Mouse (Mus musculus): ENCODE measurements around the gene Bin2. TPM values are rescaled to one million over a fixed set of nuclear protein-coding genes. Genes with fewer than 3 reads are reported as not detected.

Bin2 gene
- polyA plus RNA-seq (2012; rRNA removed) = 14.9 and 19.2 TPM in 2 replicates

DNA sequence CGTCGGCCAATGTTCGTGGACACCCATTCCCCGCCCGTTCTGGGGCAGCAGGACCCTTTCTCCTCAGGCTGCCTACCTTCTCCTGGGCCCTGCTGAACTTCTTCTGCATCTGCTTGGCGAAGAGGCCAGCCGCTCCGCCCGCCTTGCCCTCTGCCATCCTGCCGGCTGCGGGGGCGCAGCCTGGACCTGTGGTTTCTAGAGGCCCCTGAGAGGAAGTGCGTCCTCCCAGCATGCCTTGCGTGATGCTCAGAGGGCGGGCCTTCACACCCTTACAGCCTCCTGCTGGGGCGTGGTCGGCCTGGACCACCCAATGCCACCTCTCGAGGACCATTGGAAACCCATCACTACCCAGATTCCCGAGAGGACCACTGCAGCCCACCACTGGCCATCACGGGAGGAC, at the start of gene Bin2:
Gene Bin2, minus strand, starts transcription at position 217 of the 400 bp plus-strand sequence.

DNA sequence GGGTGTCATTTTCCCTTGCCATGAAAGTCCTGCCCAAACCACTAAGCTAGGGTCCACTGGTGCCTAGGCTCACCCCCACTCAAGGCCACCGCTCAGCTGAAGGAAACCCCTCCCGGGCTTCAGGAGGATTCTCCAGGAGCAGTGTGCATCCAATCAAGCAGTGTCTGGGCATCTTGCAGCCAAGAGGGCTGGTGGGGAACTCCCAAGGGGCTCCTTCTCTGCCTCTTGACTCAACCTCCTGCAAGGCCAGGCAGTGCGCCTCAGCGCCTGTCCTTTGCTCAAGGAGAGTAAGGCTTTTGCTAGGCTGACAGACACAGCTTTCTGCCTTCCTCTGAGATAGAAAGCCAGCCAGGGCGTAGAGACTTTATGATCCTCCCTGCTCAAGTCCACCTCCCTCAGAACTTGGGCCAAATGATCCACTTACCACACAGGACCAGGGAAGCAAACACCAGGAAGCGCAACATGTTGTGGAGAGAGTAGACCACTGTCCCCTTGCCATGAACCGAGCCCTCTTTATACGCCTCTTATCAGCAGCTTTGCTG, 18.1 kb upstream of the Bin2 start, which contains the start of gene Cela1:
Gene Cela1, minus strand, starts transcription at position 492 of the 542 bp plus-strand sequence.

DNA sequence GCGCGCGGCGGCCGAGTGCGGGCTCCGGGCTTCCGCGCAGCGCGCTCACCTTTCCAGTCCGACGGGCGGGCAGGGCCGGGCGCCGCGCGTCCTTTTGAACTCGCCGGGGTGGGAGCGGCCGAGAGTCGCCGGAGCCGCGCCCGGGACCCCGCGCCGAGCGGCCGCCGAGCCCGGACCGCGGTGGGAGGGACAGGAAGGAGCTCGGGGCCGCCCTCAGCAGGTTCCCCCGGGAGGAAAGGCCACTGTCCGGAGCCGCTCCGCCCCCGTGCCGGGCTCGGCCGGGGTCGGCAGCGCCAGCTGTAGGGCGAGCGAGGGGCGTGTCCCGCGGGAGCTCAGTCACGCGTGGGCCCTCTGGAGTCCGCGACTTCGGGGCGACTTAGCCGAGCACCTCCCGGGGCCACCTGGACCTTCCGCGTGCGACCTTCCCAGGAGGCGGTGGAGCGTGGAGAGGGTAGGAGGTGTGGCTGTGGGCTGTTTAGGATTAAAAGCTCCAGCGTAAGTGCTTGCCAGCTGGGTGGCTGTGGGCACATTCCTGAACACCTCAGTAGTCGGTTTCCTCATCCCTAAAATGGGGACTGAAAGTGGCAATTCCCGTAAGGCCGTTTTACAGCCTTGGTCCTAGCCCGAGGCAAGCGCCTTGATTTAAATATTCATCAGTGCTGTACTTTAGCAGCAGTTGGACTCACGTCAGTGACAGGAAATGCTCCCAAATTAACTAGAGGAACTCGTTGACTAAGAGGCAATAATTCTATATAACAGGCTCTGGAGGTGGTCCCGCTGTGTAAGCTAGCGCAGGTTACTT, 32.5 kb downstream of the Bin2 start, which contains the start of gene Smagp:
Gene Smagp, minus strand, starts transcription at position 241 of the 802 bp plus-strand sequence.

DNA sequence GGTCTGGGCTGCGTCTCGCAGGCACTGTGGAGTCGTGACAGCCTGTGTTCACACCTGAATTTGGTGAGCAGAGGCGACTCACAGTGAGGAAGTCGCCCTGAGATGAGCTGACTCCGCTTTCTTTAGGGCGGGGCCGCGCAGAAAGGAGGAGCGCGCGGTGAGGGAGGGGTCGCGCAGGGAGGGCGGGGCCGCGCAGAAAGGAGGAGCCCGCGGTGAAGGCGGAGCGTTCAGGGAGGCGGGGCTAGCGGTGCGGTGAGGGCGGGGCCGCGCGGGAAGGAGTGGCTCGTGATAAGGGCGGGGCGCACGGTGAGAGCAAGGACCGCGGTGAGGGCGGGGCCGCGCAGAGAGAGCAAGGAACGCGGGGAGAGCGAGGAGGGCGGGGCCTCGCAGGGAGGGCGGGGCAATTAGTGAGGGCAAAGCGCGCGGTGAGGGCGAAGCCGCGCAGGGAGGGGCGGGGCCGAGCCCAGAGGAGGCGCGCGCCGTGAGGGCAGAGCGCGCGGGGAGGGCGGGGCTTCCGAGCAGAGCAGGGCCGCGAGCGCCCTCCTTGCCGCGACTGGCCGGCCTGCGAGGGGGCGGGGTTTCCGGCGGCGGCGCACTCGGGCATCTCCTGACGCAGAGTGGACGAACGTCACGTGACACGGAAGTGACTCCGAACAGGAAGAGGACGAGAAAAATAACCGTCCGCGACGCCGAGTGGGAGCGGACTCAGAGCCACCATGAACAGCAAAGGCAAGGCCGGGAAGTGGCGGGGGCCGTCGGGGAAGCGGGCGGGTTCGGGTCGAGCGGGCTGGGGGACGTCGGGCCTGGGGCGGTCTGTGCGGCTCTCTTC, 54.1 kb downstream of the Bin2 start, which contains the start of gene Dazap2:
Gene Dazap2, plus strand, starts transcription at position 354 of the 829 bp plus-strand sequence.

DNA sequence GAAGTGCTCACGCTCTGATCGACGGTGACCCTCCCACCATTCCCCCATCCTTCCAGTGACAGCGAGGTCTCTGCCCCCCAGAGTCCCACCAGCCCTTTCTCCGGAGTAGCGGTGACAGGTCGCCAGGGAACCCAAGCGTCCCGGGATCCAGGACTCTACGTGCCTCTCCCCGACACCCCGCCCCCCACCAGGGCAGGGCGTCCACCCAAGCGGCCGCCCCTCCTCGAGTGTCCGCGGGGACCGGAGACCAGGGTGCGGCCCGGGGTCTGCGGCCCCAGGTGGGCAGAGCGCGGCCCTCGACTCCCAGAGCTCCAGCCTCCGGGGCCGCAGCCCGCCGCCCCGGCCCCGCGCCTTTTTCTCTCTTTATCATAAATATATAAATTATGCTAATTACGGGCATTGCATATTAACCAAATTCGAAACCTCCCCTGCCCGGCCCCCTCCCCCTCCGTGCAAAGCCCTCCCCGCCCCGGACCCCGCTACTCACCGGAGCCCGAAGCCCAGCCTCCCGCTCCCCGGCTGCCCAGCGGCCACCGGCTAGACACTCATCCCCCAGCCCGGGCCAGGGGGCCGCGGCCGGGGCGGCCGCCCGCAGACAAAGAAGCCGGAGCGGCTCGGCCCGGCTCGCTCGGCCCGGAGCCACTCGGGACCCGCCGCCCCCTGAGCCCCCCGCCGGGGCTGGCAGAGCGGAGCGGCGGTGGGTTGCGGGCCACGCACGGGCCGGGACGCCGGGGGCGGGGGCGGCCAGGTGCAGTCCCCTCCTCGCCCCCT, 69.9 kb downstream of the Bin2 start, which contains the start of gene Pou6f1:
Gene Pou6f1, minus strand, starts transcription at position 709 of the 771 bp plus-strand sequence.

Other genes starting within 250 kb of the Bin2 start
- 0.02 TPM in 1 of 2 replicates, not detected in the other for gene Gm5475, start 247.4 kb downstream of the Bin2 start, polyA plus RNA-seq (2012; rRNA removed)
- gene Slc11a2, start 244.5 kb downstream of the Bin2 start, polyA plus RNA-seq (2012; rRNA removed) = 23.7 and 25.7 TPM in 2 replicates
- 36.6 and 45.0 TPM in 2 replicates for gene Letmd1, start 200.5 kb downstream of the Bin2 start, polyA plus RNA-seq (2012; rRNA removed)
- 0.97 and 1.1 TPM in 2 replicates for gene Csrnp2, start 174.1 kb downstream of the Bin2 start, polyA plus RNA-seq (2012; rRNA removed)
- 2.9 and 3.3 TPM in 2 replicates for gene Tfcp2, start 117.5 kb downstream of the Bin2 start, polyA plus RNA-seq (2012; rRNA removed)
- gene Pou6f1, start 69.6 kb downstream of the Bin2 start, polyA plus RNA-seq (2012; rRNA removed) = 1.00 and 1.2 TPM in 2 replicates
- 109 and 114 TPM in 2 replicates for gene Dazap2, start 54.2 kb downstream of the Bin2 start, polyA plus RNA-seq (2012; rRNA removed)
- 18.8 and 19.7 TPM in 2 replicates for gene Smagp, start 32.6 kb downstream of the Bin2 start, polyA plus RNA-seq (2012; rRNA removed)
- 48.2 and 67.5 TPM in 2 replicates for gene Cela1, start 18.4 kb upstream of the Bin2 start, polyA plus RNA-seq (2012; rRNA removed)
- 0.91 and 1.0 TPM in 2 replicates for gene Galnt6, start 59.8 kb upstream of the Bin2 start, polyA plus RNA-seq (2012; rRNA removed)
- 0.48 and 0.73 TPM in 2 replicates for gene Slc4a8, start 92.2 kb upstream of the Bin2 start, polyA plus RNA-seq (2012; rRNA removed)
- 2.9 and 3.0 TPM in 2 replicates for gene Scn8a, start 200.3 kb upstream of the Bin2 start, polyA plus RNA-seq (2012; rRNA removed)